Mouse (Mus musculus): ENCODE data around the gene Dhx58. TPM values are rescaled to one million over a fixed set of nuclear protein-coding genes. Genes with fewer than 3 reads are reported as not detected.
"Not testable (repeated sequence)": the region's sequence is repeated elsewhere in the genome, so short reads cannot be mapped to it uniquely, and the experiment has no call there.

Dhx58 gene
- polyA plus RNA-seq, 1 experiment from 2014 or later, result 3.8 TPM

DNA sequence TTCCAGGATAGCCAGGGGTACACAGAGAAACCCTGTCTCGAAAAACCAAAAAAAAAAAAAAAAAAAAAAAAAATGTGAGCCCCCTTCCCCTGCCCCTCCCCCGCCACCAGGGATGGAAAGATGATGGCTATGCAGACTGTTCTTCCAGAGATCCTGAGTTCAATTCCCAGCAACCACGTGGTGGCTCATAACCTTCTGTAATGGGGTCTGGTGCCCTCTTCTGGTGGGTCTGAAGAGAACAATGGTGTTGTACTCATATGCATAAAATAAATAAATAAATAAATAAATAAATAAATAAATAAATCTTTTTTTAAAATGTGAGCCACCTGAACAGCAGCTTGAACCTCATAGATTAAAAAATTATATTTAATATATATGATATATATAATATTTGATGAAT lies 48.5 kb downstream of the Dhx58 start:
- H3K9me3 ChIP-seq; H3K4me1 ChIP-seq; H3K27ac ChIP-seq; H3K4me2 ChIP-seq; H3K9ac ChIP-seq; H3K36me3 ChIP-seq; H3K4me3 ChIP-seq; ATAC-seq (ENCODE audit: borderline replicate concordance, extremely low read depth, low FRiP score, low TSS enrichment): not testable (repeated sequence)
- 63% methylated on average over 3 of the region's 3 CpGs for WGBS
- H3K27me3 ChIP-seq, result peaks cover 13% of the 10 kb centered on the region

GRCm38 (mm10) chr11:100651748-100652147 lies 52.3 kb downstream of the Dhx58 start:
- H3K4me3 ChIP-seq, result no peak overlapping the region
- no peaks in the 10 kb centered on the region for H3K4me1 ChIP-seq
- no peak overlapping the region for H3K4me2 ChIP-seq
- no peaks in the 10 kb centered on the region for H3K36me3 ChIP-seq
- H3K9me3 ChIP-seq, result no peaks in the 10 kb centered on the region
- H3K27ac ChIP-seq, result no peak overlapping the region
- WGBS, result 18% methylated on average over 3 of the region's 3 CpGs
- ATAC-seq (ENCODE audit: borderline replicate concordance, extremely low read depth, low FRiP score, low TSS enrichment), result no peak
- H3K9ac ChIP-seq, result no peak overlapping the region
- peaks cover 24% of the 10 kb centered on the region for H3K27me3 ChIP-seq

- H3K4me1 ChIP-seq, result no peaks in the 10 kb centered on the region
- H3K36me3 ChIP-seq, result no peaks in the 10 kb centered on the region
- H3K4me3 ChIP-seq, result no peak overlapping the region
- ATAC-seq (ENCODE audit: borderline replicate concordance, extremely low read depth, low FRiP score, low TSS enrichment), result no peak
- WGBS, result 5% methylated on average over 8 of the region's 8 CpGs
- no peaks in the 10 kb centered on the region for H3K9me3 ChIP-seq
- no peak overlapping the region for H3K27ac ChIP-seq
- H3K9ac ChIP-seq, result no peak overlapping the region
- peaks cover 24% of the 10 kb centered on the region for H3K27me3 ChIP-seq
- no peak overlapping the region for H3K4me2 ChIP-seq
These were observed 52.9 kb downstream of the Dhx58 start for GRCm38 (mm10) chr11:100651205-100651604.

- WGBS, result 76% methylated on average over 8 of the region's 8 CpGs
- ATAC-seq (ENCODE audit: borderline replicate concordance, extremely low read depth, low FRiP score, low TSS enrichment), result no peak
- no peak overlapping the region for H3K4me3 ChIP-seq
- H3K27ac ChIP-seq, result no peak overlapping the region
- no peaks in the 10 kb centered on the region for H3K9me3 ChIP-seq
- H3K9ac ChIP-seq, result no peak overlapping the region
- H3K27me3 ChIP-seq, result peaks cover 24% of the 10 kb centered on the region
- H3K4me1 ChIP-seq, result no peaks in the 10 kb centered on the region
- no peaks in the 10 kb centered on the region for H3K36me3 ChIP-seq
- no peak overlapping the region for H3K4me2 ChIP-seq
These were observed 55.7 kb downstream of the Dhx58 start for GRCm38 (mm10) chr11:100648405-100648804.

- H3K9me3 ChIP-seq, result no peaks in the 10 kb centered on the region
- no peak overlapping the region for H3K4me3 ChIP-seq
- no peak overlapping the region for H3K4me2 ChIP-seq
- no peaks in the 10 kb centered on the region for H3K4me1 ChIP-seq
- peaks cover 20% of the 10 kb centered on the region for H3K27me3 ChIP-seq
- WGBS, result 0% methylated on average over 1 of the region's 1 CpGs
- H3K9ac ChIP-seq, result no peak overlapping the region
- ATAC-seq (ENCODE audit: borderline replicate concordance, extremely low read depth, low FRiP score, low TSS enrichment), result no peak
- H3K36me3 ChIP-seq, result no peaks in the 10 kb centered on the region
- H3K27ac ChIP-seq, result no peak overlapping the region
These were observed 57.8 kb downstream of the Dhx58 start for GRCm38 (mm10) chr11:100646265-100646664.

Other genes with a start within 250 kb of the Dhx58 start
- gene Klhl11, start 231.5 kb downstream of the Dhx58 start, polyA plus RNA-seq (2015; fragmentation: Nextera tagmentation; extraction: Ambion mirVana), result 8.6 and 9.3 TPM in 2 replicates
- gene Acly, start 176.3 kb downstream of the Dhx58 start, polyA plus RNA-seq (2015; fragmentation: Nextera tagmentation; extraction: Ambion mirVana), result 151 and 153 TPM in 2 replicates
- 1.6 and 2.6 TPM in 2 replicates for gene Ttc25, start 158.7 kb downstream of the Dhx58 start, polyA plus RNA-seq (2015; fragmentation: Nextera tagmentation; extraction: Ambion mirVana)
- gene Cnp, start 129.4 kb downstream of the Dhx58 start, polyA plus RNA-seq (2015; fragmentation: Nextera tagmentation; extraction: Ambion mirVana), result 28.7 and 32.3 TPM in 2 replicates
- gene Nkiras2, start 85.0 kb downstream of the Dhx58 start, polyA plus RNA-seq (2015; fragmentation: Nextera tagmentation; extraction: Ambion mirVana), result 57.1 and 58.7 TPM in 2 replicates
- gene Dnajc7, start 84.1 kb downstream of the Dhx58 start, polyA plus RNA-seq (2015; fragmentation: Nextera tagmentation; extraction: Ambion mirVana), result 215 and 229 TPM in 2 replicates
- gene Zfp385c, start 11.8 kb downstream of the Dhx58 start, polyA plus RNA-seq (2015; fragmentation: Nextera tagmentation; extraction: Ambion mirVana), result 0.06 and 0.13 TPM in 2 replicates
- gene Kat2a, start 8.2 kb upstream of the Dhx58 start, polyA plus RNA-seq (2015; fragmentation: Nextera tagmentation; extraction: Ambion mirVana), result 52.9 and 56.1 TPM in 2 replicates
- gene Hspb9, start 9.6 kb upstream of the Dhx58 start, polyA plus RNA-seq (2015; fragmentation: Nextera tagmentation; extraction: Ambion mirVana), result 0.23 and 0.32 TPM in 2 replicates
- gene Rab5c, start 33.9 kb upstream of the Dhx58 start, polyA plus RNA-seq (2015; fragmentation: Nextera tagmentation; extraction: Ambion mirVana), result 24.4 and 26.0 TPM in 2 replicates
- 0.04 TPM in 1 of 2 replicates, not detected in the other for gene Kcnh4, start 55.7 kb upstream of the Dhx58 start, polyA plus RNA-seq (2015; fragmentation: Nextera tagmentation; extraction: Ambion mirVana)
- not detected in 2 replicates for gene Hcrt, start 58.7 kb upstream of the Dhx58 start, polyA plus RNA-seq (2015; fragmentation: Nextera tagmentation; extraction: Ambion mirVana)
- 6.1 and 6.4 TPM in 2 replicates for gene Ghdc, start 66.7 kb upstream of the Dhx58 start, polyA plus RNA-seq (2015; fragmentation: Nextera tagmentation; extraction: Ambion mirVana)
- gene Stat5b, start 146.5 kb upstream of the Dhx58 start, polyA plus RNA-seq (2015; fragmentation: Nextera tagmentation; extraction: Ambion mirVana), result 28.1 TPM in 2 replicates
- 8.2 and 9.5 TPM in 2 replicates for gene Stat5a, start 155.1 kb upstream of the Dhx58 start, polyA plus RNA-seq (2015; fragmentation: Nextera tagmentation; extraction: Ambion mirVana)
- gene Stat3, start 235.3 kb upstream of the Dhx58 start, polyA plus RNA-seq (2015; fragmentation: Nextera tagmentation; extraction: Ambion mirVana), result 41.2 and 53.4 TPM in 2 replicates

Measured in lung, embryonic 15.5 days (tissue).